Mouse (Mus musculus) activated CD4-positive, CD25-positive, alpha-beta regulatory T cell, adult 4 months (primary cell): ENCODE results near the gene Adamts4. TPM values are rescaled to one million over a fixed set of nuclear protein-coding genes. Genes with fewer than 3 reads are reported as not detected.
"Not testable (repeated sequence)": the region's sequence is repeated elsewhere in the genome, so short reads cannot be mapped to it uniquely, and the experiment has no call there.

Experiments
- ATAC-seq: one replicate; pipeline ENCODE4 v1.8.0; 2017
- polyA plus RNA-seq, 2 experiments: library from polyadenylated mRNA; unstranded; fragments of 100-300 nt; shearing (Covaris generic); gene quantifications; one replicate each; pipeline ENCODE4 v1.2.1; 2017

Gene Adamts4
- polyA plus RNA-seq, 2 experiments from 2014 or later = 0.09 TPM; not detected in 1

- no peak for ATAC-seq
Measured at GRCm38 (mm10) chr1:171280250-171280915, 30.2 kb downstream of the Adamts4 start.

GRCm38 (mm10) chr1:171280916-171281527, 30.8 kb downstream of the Adamts4 start, which contains the start of gene Ppox:
Gene Ppox (minus strand): TSS chr1:171281186.
- ATAC-seq = peak; percentile 98

GRCm38 (mm10) chr1:171281528-171281923, 31.3 kb downstream of the Adamts4 start:
- peak; percentile 43 for ATAC-seq

- ATAC-seq = no peak
Measured at GRCm38 (mm10) chr1:171282086-171282805, 32.0 kb downstream of the Adamts4 start.

GRCm38 (mm10) chr1:171283188-171284160, 33.3 kb downstream of the Adamts4 start:
- no peak for ATAC-seq

GRCm38 (mm10) chr1:171284491-171284890, 34.3 kb downstream of the Adamts4 start:
- ATAC-seq = no peak

- no peak for ATAC-seq
Measured at GRCm38 (mm10) chr1:171285096-171285892, 35.1 kb downstream of the Adamts4 start.

GRCm38 (mm10) chr1:171286517-171286916, 36.3 kb downstream of the Adamts4 start:
- ATAC-seq = no peak

GRCm38 (mm10) chr1:171287136-171288081, 37.2 kb downstream of the Adamts4 start, which contains the start of gene Usp21:
Gene Usp21 (minus strand): TSS chr1:171287991.
- ATAC-seq = peak; percentile 96

GRCm38 (mm10) chr1:171288328-171288727, 38.1 kb downstream of the Adamts4 start:
- ATAC-seq = no peak

- no peak for ATAC-seq
Measured at GRCm38 (mm10) chr1:171293351-171293750, 43.1 kb downstream of the Adamts4 start.

- no peak for ATAC-seq
Measured at GRCm38 (mm10) chr1:171293906-171294297, 43.7 kb downstream of the Adamts4 start.

GRCm38 (mm10) chr1:171294298-171295062, 44.3 kb downstream of the Adamts4 start, which contains the start of gene Ufc1:
Gene Ufc1 (minus strand): TSS chr1:171295024.
- peak; percentile 87 for ATAC-seq

- ATAC-seq = no peak
Measured at GRCm38 (mm10) chr1:171295063-171295402, 44.8 kb downstream of the Adamts4 start.

GRCm38 (mm10) chr1:171298226-171298625, 48.0 kb downstream of the Adamts4 start:
- no peak for ATAC-seq

GRCm38 (mm10) chr1:171306157-171306556, 55.9 kb downstream of the Adamts4 start:
- ATAC-seq = not testable (repeated sequence)

GRCm38 (mm10) chr1:171309321-171309720, 59.1 kb downstream of the Adamts4 start:
- ATAC-seq = no peak
